Comparison of ENCODE assay signal across 27 mouse cellular contexts in genomic region chr3:119064746-119065145, GRCm38 (mm10).
DNase-seq lines count a peak whose midpoint lies in the region; ATAC-seq and TF ChIP-seq lines count a peak whose summit lies in the region.
"Had no signal": no experiment of that assay in that cellular context is flagged by ENCODE, and none has a peak within 500 bp of the region (broad histone marks: within the 10 kb centered on the region; RNA-seq: fewer than 3 reads in every experiment).

No protein-coding gene starts in this region.

- H3K27ac ChIP-seq in forebrain, embryonic 16.5 days (ENCODE audit: low read length): no peak overlapping the region
- H3K27ac ChIP-seq in forebrain, embryonic 10.5 days: no peak overlapping the region
- H3K27ac ChIP-seq in neural tube, embryonic 13.5 days (replicated peaks): no peak overlapping the region
- H3K27ac ChIP-seq in neural tube, embryonic 15.5 days (replicated peaks): no peak overlapping the region
- no peak overlapping the region for H3K27ac ChIP-seq in thymus, adult 2 months (ENCODE audit: control insufficient read depth, insufficient read depth, low read length)
- H3K27ac ChIP-seq: heart, embryonic 15.5 days; hindbrain, embryonic 14.5 days; hindbrain, postnatal 0 days had no signal

- peaks cover 10% of the 10 kb centered on the region for H3K4me1 ChIP-seq in forebrain, embryonic 16.5 days (replicated peaks; ENCODE audit: control insufficient read depth, insufficient read depth, low read length)
- H3K4me1 ChIP-seq in forebrain, embryonic 10.5 days: peaks cover 19% of the 10 kb centered on the region
- peaks cover 11% of the 10 kb centered on the region for H3K4me1 ChIP-seq in neural tube, embryonic 13.5 days (replicated peaks)
- 0 out of 2 replicates have a peak, but pooled peaks cover 5% of the 10 kb centered on the region for H3K4me1 ChIP-seq in neural tube, embryonic 15.5 days
- H3K4me1 ChIP-seq in thymus, adult 2 months (replicated peaks; ENCODE audit: control insufficient read depth, insufficient read depth, low read length): no peaks in the 10 kb centered on the region
- H3K4me1 ChIP-seq: heart, embryonic 12.5 days; heart, embryonic 15.5 days had no signal

- no peaks in the 10 kb centered on the region for H3K9me3 ChIP-seq in forebrain, embryonic 16.5 days (ENCODE audit: control insufficient read depth, low read length)
- H3K9me3 ChIP-seq in forebrain, embryonic 10.5 days: no peaks in the 10 kb centered on the region
- H3K9me3 ChIP-seq in neural tube, embryonic 13.5 days: no peaks in the 10 kb centered on the region
- H3K9me3 ChIP-seq in neural tube, embryonic 15.5 days (replicated peaks): no peaks in the 10 kb centered on the region
- H3K9me3 ChIP-seq: heart, embryonic 12.5 days; heart, embryonic 15.5 days had no signal

- H3K4me3 ChIP-seq in forebrain, embryonic 16.5 days (replicated peaks; ENCODE audit: low read length): no peak overlapping the region
- no peak overlapping the region for H3K4me3 ChIP-seq in forebrain, embryonic 10.5 days
- H3K4me3 ChIP-seq in neural tube, embryonic 13.5 days: no peak overlapping the region
- no peak overlapping the region for H3K4me3 ChIP-seq in neural tube, embryonic 15.5 days (replicated peaks)
- H3K4me3 ChIP-seq in thymus, adult 2 months (ENCODE audit: control insufficient read depth, insufficient read depth, low read length): no peak overlapping the region
- H3K4me3 ChIP-seq: heart, embryonic 12.5 days; heart, embryonic 15.5 days had no signal

- intact Hi-C loops in left cerebral cortex, postnatal 36 days (cut with DNase I): no loop called here

- H3K36me3 ChIP-seq in forebrain, embryonic 16.5 days (ENCODE audit: control insufficient read depth, insufficient read depth): no peaks in the 10 kb centered on the region
- no peaks in the 10 kb centered on the region for H3K36me3 ChIP-seq in forebrain, embryonic 10.5 days (replicated peaks)
- H3K36me3 ChIP-seq in neural tube, embryonic 13.5 days: no peaks in the 10 kb centered on the region
- no peaks in the 10 kb centered on the region for H3K36me3 ChIP-seq in neural tube, embryonic 15.5 days
- no peaks in the 10 kb centered on the region for H3K36me3 ChIP-seq in thymus, adult 2 months (ENCODE audit: control insufficient read depth, insufficient read depth, low read length)
- H3K36me3 ChIP-seq: G1E; heart, embryonic 12.5 days; heart, embryonic 15.5 days had no signal

- no peak for TF ChIP-seq CTCF in thymus, adult 2 months (IDR thresholded peaks at IDR 0.05; ENCODE audit: borderline replicate concordance, control insufficient read depth, extremely low read depth, insufficient read depth, low read length, poor library complexity)

- peak overlapping the region; percentile 26; the same call in 1 of the 2 replicates for H3K4me2 ChIP-seq in forebrain, embryonic 16.5 days (ENCODE audit: low read length)
- H3K4me2 ChIP-seq in neural tube, embryonic 13.5 days: 0 out of 2 replicates have a peak overlapping the region, but pooled peaks have one; percentile 14
- no peak overlapping the region for H3K4me2 ChIP-seq in neural tube, embryonic 15.5 days
- H3K4me2 ChIP-seq: heart, embryonic 12.5 days; heart, embryonic 15.5 days; hindbrain, embryonic 14.5 days had no signal

- DNase-seq in forebrain, embryonic 10.5 days (ENCODE audit: extremely low spot score, low spot score): no peak
- DNase-seq in mesoderm, embryonic 11.5 days (ENCODE audit: low read depth, low spot score): peak; percentile 23
- DNase-seq in retina, postnatal 1 day: peak; percentile 55
- DNase-seq in thymus, adult 2 months: no peak
- DNase-seq in left cerebral cortex, postnatal 36 days (ENCODE audit: low spot score in 2 of 2): no peak
- DNase-seq: adrenal gland, postnatal 10 days; adrenal gland, postnatal 36 days; B cell, adult 2 months; cerebellum, adult 11 months; cerebellum, adult 2 months; cerebellum, adult 9-11 months; cerebellum, postnatal 25 days; gastrocnemius, postnatal 25 days; heart, adult 18-20 months; heart, postnatal 10 days; heart, postnatal 4 days had no signal

- 0 out of 2 replicates have a peak, but pooled peaks cover 3% of the 10 kb centered on the region for H3K27me3 ChIP-seq in forebrain, embryonic 16.5 days (replicated peaks; ENCODE audit: control insufficient read depth, insufficient read depth, low read length)
- H3K27me3 ChIP-seq in forebrain, embryonic 10.5 days (ENCODE audit: poor library complexity, severe bottlenecking): peaks cover 7% of the 10 kb centered on the region; the same call in 1 of the 2 replicates
- no peaks in the 10 kb centered on the region for H3K27me3 ChIP-seq in neural tube, embryonic 13.5 days
- H3K27me3 ChIP-seq in neural tube, embryonic 15.5 days (replicated peaks): no peaks in the 10 kb centered on the region
- H3K27me3 ChIP-seq in thymus, adult 2 months (ENCODE audit: control insufficient read depth, insufficient read depth, low read length): no peaks in the 10 kb centered on the region
- H3K27me3 ChIP-seq: CH12.LX; heart, embryonic 12.5 days; heart, embryonic 15.5 days; Patski had no signal

- WGBS in forebrain, embryonic 16.5 days: 33% methylated on average over 7 of the region's 7 CpGs
- WGBS in forebrain, embryonic 10.5 days: 79% methylated on average over 7 of the region's 7 CpGs
- WGBS in neural tube, embryonic 13.5 days: 11% methylated on average over 7 of the region's 7 CpGs
- 13% methylated on average over 7 of the region's 7 CpGs for WGBS in neural tube, embryonic 15.5 days
- WGBS in thymus, adult 2 months: 90% methylated on average over 7 of the region's 7 CpGs

- no peak overlapping the region for H3K9ac ChIP-seq in forebrain, embryonic 16.5 days (replicated peaks; ENCODE audit: low read depth, low read length)
- no peak overlapping the region for H3K9ac ChIP-seq in neural tube, embryonic 13.5 days
- H3K9ac ChIP-seq in neural tube, embryonic 15.5 days (replicated peaks): no peak overlapping the region
- H3K9ac ChIP-seq: heart, embryonic 12.5 days; heart, embryonic 15.5 days; hindbrain, embryonic 14.5 days had no signal

- peak; percentile 1; the same call in 1 of the 2 replicates for ATAC-seq in forebrain, embryonic 16.5 days
- no peak for ATAC-seq in neural tube, embryonic 13.5 days (ENCODE audit: low read depth)
- no peak for ATAC-seq in neural tube, embryonic 15.5 days (ENCODE audit: low FRiP score)
- ATAC-seq: hindbrain, postnatal 0 days; inflammation-experienced regulatory T-cells, adult 6 months; Patski had no signal

- TF ChIP-seq POLR2A in thymus, adult 2 months (IDR thresholded peaks at IDR 0.05; ENCODE audit: control insufficient read depth, extremely low read depth, insufficient read depth, low read length, poor library complexity): no peak

Comparison
In these comparisons a context has a peak if more than half of its experiments do, and no peak if none do; other contexts are left out.
1. DNase-seq: peak in mesoderm, embryonic 11.5 days (single experiment) and retina, postnatal 1 day (single experiment); none in forebrain, embryonic 10.5 days (single experiment), thymus, adult 2 months (single experiment) and left cerebral cortex, postnatal 36 days (0 of 2).